In genomic region chr19:10094695-10095094, GRCm38 (mm10) we compare ENCODE assay signal across 10 mouse cellular contexts. TPM values are rescaled to one million over a fixed set of nuclear protein-coding genes. Genes with fewer than 3 reads are reported as not detected.
A peak's percentile ranks its signal among the peaks of the same experiment; 100 is the strongest.
DNase-seq lines count a peak whose midpoint lies in the region; ATAC-seq and TF ChIP-seq lines count a peak whose summit lies in the region.
"Had no signal": no experiment of that assay in that cellular context is flagged by ENCODE, and none has a peak within 500 bp of the region (broad histone marks: within the 10 kb centered on the region; RNA-seq: fewer than 3 reads in every experiment).

No protein-coding gene starts in this region.

- no peak for ATAC-seq in hindbrain, embryonic 11.5 days (ENCODE audit: low FRiP score)
- no peak for ATAC-seq in hindbrain, embryonic 15.5 days (ENCODE audit: low FRiP score, low read depth)
- ATAC-seq in liver, postnatal 0 days: no peak; the same call in 1 of the 2 replicates
- peak; percentile 70; the same call in 1 of the 2 replicates for ATAC-seq in stomach, embryonic 15.5 days (ENCODE audit: insufficient read depth, low FRiP score, low read depth)

- intact Hi-C loops in left cerebral cortex, postnatal 36 days (cut with DNase I): no loop called here

- no peak for TF ChIP-seq CTCF in liver, postnatal 0 days (IDR thresholded peaks at IDR 0.05; ENCODE audit: low read depth)

- no peak for DNase-seq in hindbrain, embryonic 11.5 days (ENCODE audit: low spot score)
- no peak for DNase-seq in hindbrain, embryonic 10.5 days (ENCODE audit: low spot score)
- DNase-seq in liver, postnatal 0 days: no peak
- no peak for DNase-seq in left cerebral cortex, postnatal 36 days (ENCODE audit: low spot score in 2 of 2)
- no peak for DNase-seq in ovary, postnatal 14 days (ENCODE audit: low spot score)
- DNase-seq: cerebellum, postnatal 36 days had no signal

- TF ChIP-seq EP300 in liver, postnatal 0 days (IDR thresholded peaks at IDR 0.05; ENCODE audit: low read depth): no peak

- no peaks in the 10 kb centered on the region for H3K9me3 ChIP-seq in hindbrain, embryonic 11.5 days (ENCODE audit: control insufficient read depth, low read length)
- no peaks in the 10 kb centered on the region for H3K9me3 ChIP-seq in hindbrain, embryonic 10.5 days
- H3K9me3 ChIP-seq in hindbrain, embryonic 15.5 days: no peaks in the 10 kb centered on the region
- H3K9me3 ChIP-seq in liver, postnatal 0 days (ENCODE audit: low read length): no peaks in the 10 kb centered on the region
- H3K9me3 ChIP-seq in stomach, embryonic 15.5 days: no peaks in the 10 kb centered on the region
- H3K9me3 ChIP-seq: limb, embryonic 12.5 days had no signal

- H3K36me3 ChIP-seq in hindbrain, embryonic 11.5 days (ENCODE audit: control insufficient read depth, insufficient read depth, low read length): peaks cover 17% of the 10 kb centered on the region
- H3K36me3 ChIP-seq in hindbrain, embryonic 10.5 days: peaks cover 99% of the 10 kb centered on the region
- peaks cover 28% of the 10 kb centered on the region for H3K36me3 ChIP-seq in hindbrain, embryonic 15.5 days
- H3K36me3 ChIP-seq in liver, postnatal 0 days (replicated peaks; ENCODE audit: insufficient read depth, low read length): peaks cover 11% of the 10 kb centered on the region; the same call in 1 of the 2 replicates
- H3K36me3 ChIP-seq in stomach, embryonic 15.5 days: peaks cover 23% of the 10 kb centered on the region

- no peak overlapping the region for H3K4me2 ChIP-seq in hindbrain, embryonic 11.5 days (replicated peaks; ENCODE audit: low read depth, low read length)
- H3K4me2 ChIP-seq in hindbrain, embryonic 15.5 days: 0 out of 2 replicates have a peak overlapping the region, but pooled peaks have one; percentile 5
- peak overlapping the region; percentile 9; the same call in 1 of the 2 replicates for H3K4me2 ChIP-seq in liver, postnatal 0 days (ENCODE audit: low read depth, low read length)
- no peak overlapping the region for H3K4me2 ChIP-seq in stomach, embryonic 15.5 days
- H3K4me2 ChIP-seq: limb, embryonic 12.5 days had no signal

- WGBS in hindbrain, embryonic 11.5 days: 86% methylated on average over 4 of the region's 4 CpGs
- WGBS in hindbrain, embryonic 10.5 days: 90% methylated on average over 4 of the region's 4 CpGs
- 81% methylated on average over 4 of the region's 4 CpGs for WGBS in hindbrain, embryonic 15.5 days
- 66% methylated on average over 4 of the region's 4 CpGs for WGBS in liver, postnatal 0 days (ENCODE audit: insufficient replicate concordance)
- 63% methylated on average over 4 of the region's 4 CpGs for WGBS in stomach, embryonic 15.5 days

- H3K4me3 ChIP-seq in hindbrain, embryonic 11.5 days (ENCODE audit: low read depth, low read length): no peak overlapping the region
- no peak overlapping the region for H3K4me3 ChIP-seq in hindbrain, embryonic 10.5 days
- no peak overlapping the region for H3K4me3 ChIP-seq in hindbrain, embryonic 15.5 days
- no peak overlapping the region for H3K4me3 ChIP-seq in liver, postnatal 0 days (ENCODE audit: low read depth, low read length)
- H3K4me3 ChIP-seq in stomach, embryonic 15.5 days (replicated peaks): no peak overlapping the region
- H3K4me3 ChIP-seq: limb, embryonic 12.5 days had no signal

- H3K4me1 ChIP-seq in hindbrain, embryonic 11.5 days (replicated peaks; ENCODE audit: control insufficient read depth, insufficient read depth, low read length): peaks cover 10% of the 10 kb centered on the region
- H3K4me1 ChIP-seq in hindbrain, embryonic 10.5 days (replicated peaks): peaks cover 50% of the 10 kb centered on the region
- peaks cover 55% of the 10 kb centered on the region for H3K4me1 ChIP-seq in hindbrain, embryonic 15.5 days (replicated peaks)
- H3K4me1 ChIP-seq in liver, postnatal 0 days (ENCODE audit: insufficient read depth): peaks cover 21% of the 10 kb centered on the region
- peaks cover 14% of the 10 kb centered on the region for H3K4me1 ChIP-seq in stomach, embryonic 15.5 days

- H3K27ac ChIP-seq in hindbrain, embryonic 11.5 days (ENCODE audit: low read depth, low read length): no peak overlapping the region
- H3K27ac ChIP-seq in hindbrain, embryonic 10.5 days: no peak overlapping the region
- H3K27ac ChIP-seq in hindbrain, embryonic 15.5 days (replicated peaks): no peak overlapping the region
- no peak overlapping the region for H3K27ac ChIP-seq in liver, postnatal 0 days (ENCODE audit: low read depth)
- H3K27ac ChIP-seq in stomach, embryonic 15.5 days: peak overlapping the region; percentile 26; the same call in 1 of the 2 replicates
- H3K27ac ChIP-seq: limb, embryonic 12.5 days had no signal

- H3K9ac ChIP-seq in hindbrain, embryonic 11.5 days (ENCODE audit: low read depth, low read length): peak overlapping the region; percentile 23; the same call in 1 of the 2 replicates
- H3K9ac ChIP-seq in hindbrain, embryonic 15.5 days: no peak overlapping the region
- H3K9ac ChIP-seq in liver, postnatal 0 days (replicated peaks): no peak overlapping the region
- H3K9ac ChIP-seq in stomach, embryonic 15.5 days: no peak overlapping the region
- H3K9ac ChIP-seq: limb, embryonic 12.5 days had no signal

- H3K27me3 ChIP-seq in hindbrain, embryonic 11.5 days (ENCODE audit: control insufficient read depth, insufficient read depth, low read length): no peaks in the 10 kb centered on the region
- H3K27me3 ChIP-seq in hindbrain, embryonic 10.5 days (ENCODE audit: insufficient read depth, poor library complexity, severe bottlenecking): no peaks in the 10 kb centered on the region
- H3K27me3 ChIP-seq in hindbrain, embryonic 15.5 days: no peaks in the 10 kb centered on the region
- no peaks in the 10 kb centered on the region for H3K27me3 ChIP-seq in liver, postnatal 0 days (ENCODE audit: insufficient read depth, low read length)
- no peaks in the 10 kb centered on the region for H3K27me3 ChIP-seq in stomach, embryonic 15.5 days (replicated peaks)
- H3K27me3 ChIP-seq: CH12.LX; limb, embryonic 12.5 days had no signal

RNA-seq across cellular contexts. Expression of gene Fads2, which starts 6.9 kb away (rescaled TPM):
- polyA plus RNA-seq in hindbrain, embryonic 11.5 days (2014; fragmentation: Nextera tagmentation; extraction: Ambion mirVana): 62.9 and 63.9 TPM in 2 replicates
- polyA plus RNA-seq in hindbrain, embryonic 10.5 days (2016; fragmentation: Nextera tagmentation; extraction: Ambion mirVana): 180 and 207 TPM in 2 replicates
- polyA plus RNA-seq in hindbrain, embryonic 15.5 days (2015; fragmentation: Nextera tagmentation; extraction: Ambion mirVana): 218 and 229 TPM in 2 replicates
- polyA plus RNA-seq in liver, postnatal 0 days (2015; fragmentation: Nextera tagmentation; extraction: Ambion mirVana): 203 and 216 TPM in 2 replicates
- 125 and 139 TPM in 2 replicates for polyA plus RNA-seq in stomach, embryonic 15.5 days (2015; fragmentation: Nextera tagmentation; extraction: Ambion mirVana)
- total RNA-seq in left cerebral cortex, postnatal 36 days (2021): 100 to 1,000 TPM; 117 to 131 TPM

RNA-seq across cellular contexts. Expression of gene Fads3, which starts 53.3 kb away (rescaled TPM):
- polyA plus RNA-seq in hindbrain, embryonic 11.5 days (2014; fragmentation: Nextera tagmentation; extraction: Ambion mirVana): 5.7 and 5.8 TPM in 2 replicates
- polyA plus RNA-seq in hindbrain, embryonic 10.5 days (2016; fragmentation: Nextera tagmentation; extraction: Ambion mirVana): 6.7 and 8.1 TPM in 2 replicates
- polyA plus RNA-seq in hindbrain, embryonic 15.5 days (2015; fragmentation: Nextera tagmentation; extraction: Ambion mirVana): 31.4 and 32.8 TPM in 2 replicates
- 1.7 and 2.0 TPM in 2 replicates for polyA plus RNA-seq in liver, postnatal 0 days (2015; fragmentation: Nextera tagmentation; extraction: Ambion mirVana)
- polyA plus RNA-seq in stomach, embryonic 15.5 days (2015; fragmentation: Nextera tagmentation; extraction: Ambion mirVana): 17.2 and 17.6 TPM in 2 replicates
- total RNA-seq in left cerebral cortex, postnatal 36 days (2021): 10 to 100 TPM; 26.1 to 29.6 TPM

Comparison
In these comparisons a context has a peak if more than half of its experiments do, and no peak if none do; other contexts are left out.
1. H3K4me2 ChIP-seq: peak in hindbrain, embryonic 15.5 days (single experiment) and liver, postnatal 0 days (single experiment); none in hindbrain, embryonic 11.5 days (single experiment) and stomach, embryonic 15.5 days (single experiment).